ENCODE assay signal across 19 mouse cellular contexts in the genomic region with DNA sequence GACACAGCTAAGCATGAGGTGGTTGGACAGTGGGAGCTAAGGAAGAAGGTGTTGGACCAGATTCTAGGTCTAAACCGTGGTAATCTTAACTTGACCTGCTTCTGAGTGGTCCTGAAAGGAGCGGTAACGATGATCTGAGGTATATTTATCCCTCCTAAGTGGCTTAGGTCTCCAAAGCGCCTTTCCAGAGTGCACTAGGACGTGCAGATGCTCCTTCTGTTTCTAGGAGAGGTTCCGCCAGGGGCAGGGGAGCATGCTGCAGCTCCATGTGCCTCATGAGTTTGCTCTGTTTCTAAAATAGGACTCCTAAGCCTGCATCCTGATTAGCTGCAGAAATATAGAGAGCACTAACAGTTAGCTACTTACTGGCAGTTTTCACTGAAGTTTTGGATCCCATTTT.
"Had no signal": no experiment of that assay in that cellular context is flagged by ENCODE, and none has a peak within 500 bp of the region (broad histone marks: within the 10 kb centered on the region; RNA-seq: fewer than 3 reads in every experiment).

No protein-coding gene starts in this region.

- H3K4me1 ChIP-seq: liver, embryonic 15.5 days; lung, embryonic 15.5 days; midbrain, embryonic 13.5 days; midbrain, embryonic 15.5 days; neural tube, embryonic 12.5 days; stomach, embryonic 15.5 days had no signal

- H3K27me3 ChIP-seq: liver, embryonic 15.5 days; lung, embryonic 15.5 days; midbrain, embryonic 13.5 days; midbrain, embryonic 15.5 days; neural tube, embryonic 12.5 days; stomach, embryonic 15.5 days had no signal

- H3K9me3 ChIP-seq: liver, embryonic 15.5 days; lung, embryonic 15.5 days; megakaryocyte, embryonic 14.5 days; midbrain, embryonic 13.5 days; midbrain, embryonic 15.5 days; neural tube, embryonic 12.5 days; stomach, embryonic 15.5 days had no signal

- H3K4me3 ChIP-seq: liver, embryonic 15.5 days; lung, embryonic 15.5 days; megakaryocyte, embryonic 14.5 days; midbrain, embryonic 13.5 days; midbrain, embryonic 15.5 days; neural tube, embryonic 12.5 days; stomach, embryonic 15.5 days had no signal

- DNase-seq: liver, postnatal 0 days; lung, adult 2 months; lung, postnatal 14 days; lung, postnatal 36 days; right cerebral cortex, postnatal 14 days; thymus, adult 2 months; thymus, postnatal 25 days; thymus, postnatal 4 days had no signal

- H3K9ac ChIP-seq: liver, embryonic 15.5 days; liver, postnatal 0 days; lung, embryonic 15.5 days; midbrain, embryonic 13.5 days; midbrain, embryonic 15.5 days; neural tube, embryonic 12.5 days; stomach, embryonic 15.5 days had no signal

- ATAC-seq: liver, postnatal 0 days; lung, postnatal 0 days; midbrain, embryonic 13.5 days; midbrain, embryonic 15.5 days had no signal

- H3K36me3 ChIP-seq: liver, embryonic 15.5 days; lung, embryonic 15.5 days; midbrain, embryonic 13.5 days; midbrain, embryonic 15.5 days; neural tube, embryonic 12.5 days; stomach, embryonic 15.5 days had no signal

- H3K4me2 ChIP-seq: liver, embryonic 15.5 days; lung, embryonic 15.5 days; midbrain, embryonic 11.5 days; midbrain, embryonic 13.5 days; midbrain, embryonic 15.5 days; neural tube, embryonic 12.5 days; stomach, embryonic 15.5 days had no signal

- H3K27ac ChIP-seq: liver, embryonic 15.5 days; lung, embryonic 15.5 days; macrophage; midbrain, embryonic 13.5 days; midbrain, embryonic 15.5 days; neural tube, embryonic 12.5 days; stomach, embryonic 15.5 days; stomach, postnatal 0 days had no signal
